Mouse (Mus musculus) left cerebral cortex, postnatal 25 days (tissue): ENCODE results near the gene Zfp512. TPM values are rescaled to one million over a fixed set of nuclear protein-coding genes. Genes with fewer than 3 reads are reported as not detected.
"Not testable (repeated sequence)": the region's sequence is repeated elsewhere in the genome, so short reads cannot be mapped to it uniquely, and the experiment has no call there.

Experiments
- DNase-seq, 2 experiments: peaks; one replicate each; pipeline ENCODE4 v3.0.0; 2022; ENCODE audit warnings: low spot score in 2 of 2, mixed read lengths in 1 of 2
- intact Hi-C: fragments of 180-260 bp; cut with DNase I; formaldehyde crosslinking; loops from one replicate; pipeline ENCODE4 v1.15.1; 2025
- total RNA-seq, 2 experiments: library from RNA; stranded (reverse); gene quantifications; 2 replicates each; pipeline ENCODE4 v1.2.3; 2021

Zfp512 gene
- total RNA-seq, 2 experiments from 2014 or later = 48.8 to 49.0 TPM

- intact Hi-C loops, DNase-seq: not testable (repeated sequence)
These were observed 75.5 kb downstream of the Zfp512 start, which contains the start of gene Supt7l for GRCm38 (mm10) chr5:31527707-31528106. Gene Supt7l, minus strand, starts transcription at chr5:31527807.

DNA sequence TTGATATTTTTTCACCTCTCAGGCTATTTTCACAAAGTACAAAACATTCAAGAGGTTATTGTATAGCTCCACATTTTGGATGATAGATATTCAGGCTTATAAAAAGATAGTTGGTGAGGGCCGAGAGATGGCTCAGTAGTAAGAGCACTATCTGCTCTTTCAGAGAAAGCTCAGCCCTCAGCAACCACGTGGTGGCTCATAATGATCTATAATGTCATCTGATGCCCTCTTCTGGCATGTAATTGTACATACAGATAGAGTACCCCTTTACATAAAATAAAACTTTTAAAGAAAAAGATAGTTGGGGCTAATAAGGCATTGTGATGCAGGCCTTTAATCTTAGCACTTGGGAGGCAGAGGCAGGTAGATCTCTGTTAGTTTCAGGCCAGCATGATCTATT lies 76.3 kb downstream of the Zfp512 start:
- DNase-seq = no peak

More for the DNA sequence above, 76.3 kb downstream of the Zfp512 start:
- intact Hi-C loops = no loop called here

Other genes with a start within 250 kb of the Zfp512 start
- gene Ppm1g, start 231.7 kb upstream of the Zfp512 start, total RNA-seq = 10 to 100 TPM; 71.3 to 72.1 TPM
- 10 to 100 TPM; 81.8 to 83.1 TPM for gene Nrbp1, start 211.6 kb upstream of the Zfp512 start, total RNA-seq
- gene Gm9970, start 211.2 kb upstream of the Zfp512 start, total RNA-seq = not detected
- 1 to 10 TPM; 1.3 to 2.4 TPM for gene Krtcap3, start 200.7 kb upstream of the Zfp512 start, total RNA-seq
- 10 to 100 TPM; 78.8 to 91.5 TPM for gene Ift172, start 161.3 kb upstream of the Zfp512 start, total RNA-seq
- gene Fndc4, start 156.4 kb upstream of the Zfp512 start, total RNA-seq = 100 to 1,000 TPM; 134 to 158 TPM
- gene Gckr, start 155.0 kb upstream of the Zfp512 start, total RNA-seq = not detected
- under 1 TPM; 0.16 to 0.30 TPM for gene 4930548H24Rik, start 33.3 kb downstream of the Zfp512 start, total RNA-seq
- 10 to 100 TPM; 27.6 to 30.0 TPM for gene Gpn1, start 42.3 kb downstream of the Zfp512 start, total RNA-seq
- gene Slc4a1ap, start 74.6 kb downstream of the Zfp512 start, total RNA-seq = 10 to 100 TPM; 50.8 to 53.6 TPM
- gene Supt7l, start 75.4 kb downstream of the Zfp512 start, total RNA-seq = 10 to 100 TPM; 16.7 to 17.2 TPM
- gene Mrpl33, start 144.5 kb downstream of the Zfp512 start, total RNA-seq = 10 to 100 TPM; 92.9 to 96.0 TPM
- gene Rbks, start 245.2 kb downstream of the Zfp512 start, total RNA-seq = 1 to 10 TPM; 3.0 to 3.3 TPM
- gene Babam2, start 245.3 kb downstream of the Zfp512 start, total RNA-seq = 10 to 100 TPM; 40.0 to 41.8 TPM